Mouse (Mus musculus): ENCODE data around the gene Atp2b4. TPM values are rescaled to one million over a fixed set of nuclear protein-coding genes. Genes with fewer than 3 reads are reported as not detected.

The Atp2b4 gene
- total RNA-seq, 2 experiments from 2014 or later = 32.1 to 44.2 TPM

- no peak for ATAC-seq (replicated peaks; ENCODE audit: poor library complexity, severe bottlenecking)
These were observed 136.5 kb downstream of the Atp2b4 start for GRCm38 (mm10) chr1:133664203-133664970.

DNA sequence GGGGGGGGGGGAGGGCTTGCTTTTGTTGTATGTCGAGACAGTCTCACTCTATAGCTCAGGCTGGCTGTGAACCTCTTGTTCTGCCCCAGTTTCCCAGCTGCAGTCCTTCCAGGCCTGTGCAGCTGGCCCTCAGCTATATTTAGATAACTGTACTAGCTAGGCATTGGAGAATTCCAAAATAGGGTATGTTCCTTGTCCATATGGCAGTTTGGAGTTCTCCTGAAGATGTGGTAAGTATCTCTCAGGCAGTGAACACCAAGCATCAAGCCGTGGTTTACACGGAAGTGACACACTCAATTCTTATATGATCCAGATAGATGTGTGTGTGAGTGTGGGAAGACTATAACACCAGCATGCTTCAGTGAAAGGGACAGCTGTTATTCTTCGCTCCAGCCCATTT lies 137.4 kb downstream of the Atp2b4 start:
- no peak for ATAC-seq (replicated peaks; ENCODE audit: poor library complexity, severe bottlenecking)

- no peak for ATAC-seq (replicated peaks; ENCODE audit: poor library complexity, severe bottlenecking)
These were observed 137.9 kb downstream of the Atp2b4 start for GRCm38 (mm10) chr1:133662941-133663340.

DNA sequence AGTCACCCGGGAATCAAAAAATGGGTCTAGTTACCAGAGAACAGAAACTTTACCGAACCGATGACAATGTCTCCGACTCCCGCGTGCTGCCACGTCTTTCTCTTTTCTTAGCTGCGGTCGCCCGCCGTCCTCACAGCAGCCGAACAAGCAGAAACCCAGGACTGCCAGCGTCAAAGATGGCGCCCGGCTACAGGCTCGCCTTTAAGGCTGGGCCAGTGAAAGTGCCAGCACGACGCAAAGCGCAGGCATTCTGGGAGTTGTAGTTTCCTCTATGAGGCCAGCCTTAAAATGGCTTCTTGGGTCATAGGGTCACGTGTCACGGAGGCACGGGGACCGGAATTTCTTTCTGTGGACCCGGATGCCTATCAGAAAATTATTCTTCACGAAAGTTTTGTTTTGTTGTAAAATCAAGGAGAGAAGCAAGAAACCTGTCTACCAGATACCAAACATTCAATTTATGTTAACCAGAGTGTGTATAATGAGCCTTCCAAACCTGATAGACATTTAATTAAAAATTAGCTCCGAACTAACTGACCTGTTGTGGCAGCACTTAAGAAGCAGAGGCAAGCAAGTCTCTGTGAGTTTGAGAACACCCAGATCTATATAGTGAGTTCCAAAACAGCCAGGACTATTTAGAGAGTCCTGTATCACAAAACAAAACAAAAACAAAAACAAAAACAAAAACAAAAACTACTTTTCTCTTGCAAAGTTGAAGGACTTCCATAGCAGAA lies 139.5 kb downstream of the Atp2b4 start, which contains the start of gene Gm38394:
TSS of gene Gm38394 (minus strand) at position 116 of the 731 bp plus-strand sequence.
- ATAC-seq (replicated peaks; ENCODE audit: poor library complexity, severe bottlenecking) = peak; percentile 100

- peak; percentile 60 for ATAC-seq (replicated peaks; ENCODE audit: poor library complexity, severe bottlenecking)
These were observed 140.2 kb downstream of the Atp2b4 start, which contains the start of gene Zbed6 for GRCm38 (mm10) chr1:133660466-133661202. Gene Zbed6, minus strand, starts transcription at chr1:133660885.

- no peak for ATAC-seq (replicated peaks; ENCODE audit: poor library complexity, severe bottlenecking)
These were observed 142.0 kb downstream of the Atp2b4 start for GRCm38 (mm10) chr1:133658878-133659277.

DNA sequence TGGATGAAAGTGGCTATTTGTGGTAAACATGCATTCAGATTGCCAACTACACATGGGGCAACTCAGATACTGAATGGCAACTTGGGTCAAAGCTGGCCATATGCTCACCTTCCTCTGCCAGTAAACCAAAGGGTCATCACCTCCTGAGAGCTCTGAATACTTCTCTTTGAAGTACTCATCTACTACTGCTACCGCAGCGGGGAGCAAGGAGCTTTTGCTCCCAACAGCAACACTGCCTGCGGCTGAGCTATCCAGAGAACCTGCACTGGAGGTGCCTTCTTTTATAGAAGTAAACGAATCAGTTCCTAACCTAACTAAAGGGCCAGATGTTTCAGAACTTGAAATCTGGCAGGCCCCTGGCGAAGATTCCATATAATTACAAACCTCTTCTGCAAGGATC lies 144.0 kb downstream of the Atp2b4 start:
- no peak for ATAC-seq (replicated peaks; ENCODE audit: poor library complexity, severe bottlenecking)

- no peak for ATAC-seq (replicated peaks; ENCODE audit: poor library complexity, severe bottlenecking)
These were observed 147.8 kb downstream of the Atp2b4 start for GRCm38 (mm10) chr1:133653033-133653432.

- ATAC-seq (replicated peaks; ENCODE audit: poor library complexity, severe bottlenecking) = no peak
These were observed 150.4 kb downstream of the Atp2b4 start for GRCm38 (mm10) chr1:133650288-133651055.

Other genes starting within 250 kb of the Atp2b4 start
- gene Snrpe, start 190.8 kb downstream of the Atp2b4 start, total RNA-seq (2014; fragmentation: Nextera tagmentation) = 594 and 635 TPM in 2 replicates
- gene Snrpe, start 190.8 kb downstream of the Atp2b4 start, total RNA-seq (2017) = 399 and 577 TPM in 2 replicates
- 15.9 and 23.1 TPM in 2 replicates for gene Zbed6, start 140.2 kb downstream of the Atp2b4 start, total RNA-seq (2014; fragmentation: Nextera tagmentation)
- 14.5 and 16.3 TPM in 2 replicates for gene Zbed6, start 140.2 kb downstream of the Atp2b4 start, total RNA-seq (2017)
- gene Gm38394, start 139.7 kb downstream of the Atp2b4 start, total RNA-seq (2014; fragmentation: Nextera tagmentation) = 9.5 and 14.2 TPM in 2 replicates
- gene Gm38394, start 139.7 kb downstream of the Atp2b4 start, total RNA-seq (2017) = 6.6 and 9.2 TPM in 2 replicates
- not detected in 2 replicates for gene Lax1, start 110.9 kb downstream of the Atp2b4 start, total RNA-seq (2014; fragmentation: Nextera tagmentation)
- gene Lax1, start 110.9 kb downstream of the Atp2b4 start, total RNA-seq (2017) = 0.82 and 1.0 TPM in 2 replicates
- gene Optc, start 107.0 kb upstream of the Atp2b4 start, total RNA-seq (2014; fragmentation: Nextera tagmentation) = 1.2 TPM in 1 of 2 replicates, not detected in the other
- gene Optc, start 107.0 kb upstream of the Atp2b4 start, total RNA-seq (2017) = not detected in 2 replicates
- not detected in 2 replicates for gene Prelp, start 120.4 kb upstream of the Atp2b4 start, total RNA-seq (2014; fragmentation: Nextera tagmentation)
- not detected in 2 replicates for gene Prelp, start 120.4 kb upstream of the Atp2b4 start, total RNA-seq (2017)
- gene Fmod, start 236.2 kb upstream of the Atp2b4 start, total RNA-seq (2014; fragmentation: Nextera tagmentation) = not detected in 2 replicates
- gene Fmod, start 236.2 kb upstream of the Atp2b4 start, total RNA-seq (2017) = not detected in 2 replicates

Measured in granulocyte monocyte progenitor cell, adult 5-6 weeks (primary cell).